In the genomic region with DNA sequence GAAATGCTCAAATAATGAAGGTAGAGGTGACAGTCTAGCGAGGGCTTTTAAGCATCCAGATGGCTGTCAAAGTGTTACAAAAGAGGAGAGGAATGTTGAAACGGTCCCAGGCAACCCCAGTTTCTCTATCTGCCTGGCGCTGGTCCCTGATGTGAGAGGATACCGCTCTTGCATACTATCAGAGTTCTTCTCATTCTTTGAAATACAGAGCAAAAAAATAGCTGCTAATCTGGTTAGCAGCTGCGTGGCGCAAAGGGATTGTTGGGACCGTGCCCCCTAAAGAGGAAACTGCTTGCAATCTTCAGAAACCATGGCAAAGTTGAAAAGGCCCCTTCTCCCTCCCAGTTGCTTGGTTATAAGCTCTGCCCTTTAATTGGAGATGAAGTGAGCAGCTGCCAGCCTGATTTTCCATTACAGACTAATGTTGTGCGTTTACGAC, we compare ENCODE assay signal across 9 mouse cellular contexts. TPM values are rescaled to one million over a fixed set of nuclear protein-coding genes. Genes with fewer than 3 reads are reported as not detected.
DNase-seq lines count a peak whose midpoint lies in the region; ATAC-seq and TF ChIP-seq lines count a peak whose summit lies in the region.
"Had no signal": no experiment of that assay in that cellular context is flagged by ENCODE, and none has a peak within 500 bp of the region (broad histone marks: within the 10 kb centered on the region; RNA-seq: fewer than 3 reads in every experiment).

No protein-coding gene starts in this region.

- H3K4me1 ChIP-seq in kidney, embryonic 15.5 days: peaks cover 23% of the 10 kb centered on the region
- H3K4me1 ChIP-seq in hindbrain, embryonic 10.5 days (replicated peaks): peaks cover 23% of the 10 kb centered on the region
- no peaks in the 10 kb centered on the region; the same call in 1 of the 2 replicates for H3K4me1 ChIP-seq in midbrain, postnatal 0 days (ENCODE audit: insufficient read depth, low read length)

- H3K4me3 ChIP-seq in kidney, embryonic 15.5 days (replicated peaks): peak overlapping the region; percentile 10; the same call in 1 of the 2 replicates
- peak overlapping the region; percentile 65 for H3K4me3 ChIP-seq in hindbrain, embryonic 10.5 days
- peak overlapping the region; percentile 73 for H3K4me3 ChIP-seq in midbrain, postnatal 0 days (ENCODE audit: low read depth, low read length)

- no peak for DNase-seq in kidney, adult 18-20 months
- peak; percentile 9 for DNase-seq in embryo, embryonic 10 days (ENCODE audit: low spot score)
- peak; percentile 14 for DNase-seq in hindbrain, embryonic 10.5 days (ENCODE audit: low spot score)
- DNase-seq in midbrain, postnatal 0 days (ENCODE audit: low spot score): peak; percentile 41
- DNase-seq in ovary, postnatal 14 days (ENCODE audit: low spot score): no peak
- no peak for DNase-seq in ovary, postnatal 36 days (ENCODE audit: low spot score)

- H3K4me2 ChIP-seq in kidney, embryonic 15.5 days: 0 out of 2 replicates have a peak overlapping the region, but pooled peaks have one; percentile 20
- H3K4me2 ChIP-seq in midbrain, postnatal 0 days (ENCODE audit: low read depth, low read length, poor library complexity, severe bottlenecking): peak overlapping the region; percentile 78

- no peak for TF ChIP-seq CTCF in midbrain, postnatal 0 days (IDR thresholded peaks at IDR 0.05)

- no peak overlapping the region for H3K9ac ChIP-seq in kidney, embryonic 15.5 days
- H3K9ac ChIP-seq in midbrain, postnatal 0 days (replicated peaks; ENCODE audit: low read length, poor library complexity, severe bottlenecking): peak overlapping the region; percentile 79

- H3K27me3 ChIP-seq in kidney, embryonic 15.5 days: peaks cover 76% of the 10 kb centered on the region
- peaks cover 69% of the 10 kb centered on the region for H3K27me3 ChIP-seq in hindbrain, embryonic 10.5 days (ENCODE audit: insufficient read depth, poor library complexity, severe bottlenecking)
- no peaks in the 10 kb centered on the region; the same call in 1 of the 2 replicates for H3K27me3 ChIP-seq in midbrain, postnatal 0 days (ENCODE audit: insufficient read depth, low read length)

- 8% methylated on average over 9 of the region's 9 CpGs for WGBS in kidney, embryonic 15.5 days
- WGBS in hindbrain, embryonic 10.5 days: 4% methylated on average over 9 of the region's 9 CpGs
- under 1% methylated on average over 9 of the region's 9 CpGs for WGBS in midbrain, postnatal 0 days

- H3K27ac ChIP-seq in kidney, embryonic 15.5 days: no peak overlapping the region
- no peak overlapping the region for H3K27ac ChIP-seq in hindbrain, embryonic 10.5 days
- peak overlapping the region; percentile 68; the same call in 1 of the 2 replicates for H3K27ac ChIP-seq in midbrain, postnatal 0 days (ENCODE audit: low read depth, low read length)

- ATAC-seq in kidney, embryonic 15.5 days (replicated peaks; ENCODE audit: low FRiP score): no peak
- no peak for ATAC-seq in midbrain, postnatal 0 days (ENCODE audit: low FRiP score)
- ATAC-seq in erythroblast, adult 5-6 weeks (replicated peaks; ENCODE audit: low FRiP score, poor library complexity, severe bottlenecking): no peak

- no peaks in the 10 kb centered on the region for H3K36me3 ChIP-seq in kidney, embryonic 15.5 days
- no peaks in the 10 kb centered on the region for H3K36me3 ChIP-seq in hindbrain, embryonic 10.5 days
- H3K36me3 ChIP-seq in midbrain, postnatal 0 days (ENCODE audit: insufficient read depth, low read length): no peaks in the 10 kb centered on the region

- no peaks in the 10 kb centered on the region for H3K9me3 ChIP-seq in kidney, embryonic 15.5 days (replicated peaks)
- H3K9me3 ChIP-seq in hindbrain, embryonic 10.5 days: no peaks in the 10 kb centered on the region
- no peaks in the 10 kb centered on the region for H3K9me3 ChIP-seq in midbrain, postnatal 0 days (ENCODE audit: low read length)

RNA-seq across cellular contexts. Expression of a gene that starts 1.8 kb away (rescaled TPM):
- 0.82 and 1.5 TPM in 2 replicates for polyA plus RNA-seq in kidney, embryonic 15.5 days (2015; fragmentation: Nextera tagmentation; extraction: Ambion mirVana)
- polyA plus RNA-seq in hindbrain, embryonic 10.5 days (2016; fragmentation: Nextera tagmentation; extraction: Ambion mirVana): 1.4 and 3.7 TPM in 2 replicates
- total RNA-seq in midbrain, postnatal 0 days (2014; rRNA removed): 106 and 132 TPM in 2 replicates
- polyA plus RNA-seq in midbrain, postnatal 0 days (2015; fragmentation: Nextera tagmentation; extraction: Ambion mirVana): 60.5 and 67.5 TPM in 2 replicates
- not detected in 2 replicates for total RNA-seq in erythroblast, adult 5-6 weeks (2015; ENCODE audit: low replicate concordance)
- 0.14 TPM in 1 of 2 replicates, not detected in the other for total RNA-seq in erythroblast, adult 5-6 weeks (2017; ENCODE audit: low replicate concordance)
- total RNA-seq: MEL had no signal

Comparison
In these comparisons a context has a peak if more than half of its experiments do, and no peak if none do; other contexts are left out.
1. H3K4me3 ChIP-seq: peak in every context shown above with its lines; median percentile 73 in midbrain, postnatal 0 days; 65 in hindbrain, embryonic 10.5 days; 10 in kidney, embryonic 15.5 days.
2. DNase-seq: peak in embryo, embryonic 10 days (single experiment), hindbrain, embryonic 10.5 days (single experiment) and midbrain, postnatal 0 days (single experiment); none in kidney, adult 18-20 months (single experiment), ovary, postnatal 14 days (single experiment) and ovary, postnatal 36 days (single experiment).
3. RNA of a gene that starts 1.8 kb away (polyA plus RNA-seq): 60.5 to 67.5 TPM in midbrain, postnatal 0 days; 1.4 to 3.7 TPM in hindbrain, embryonic 10.5 days and 0.82 to 1.5 TPM in kidney, embryonic 15.5 days; every median in the first group is over 10 times any median in the second.